Mouse (Mus musculus): ENCODE results near the gene Vps41. TPM values are rescaled to one million over a fixed set of nuclear protein-coding genes. Genes with fewer than 3 reads are reported as not detected.

Gene Vps41
- total and polyA plus RNA-seq, 3 experiments, result 26.0 to 27.2 TPM; not detected in 1

DNA sequence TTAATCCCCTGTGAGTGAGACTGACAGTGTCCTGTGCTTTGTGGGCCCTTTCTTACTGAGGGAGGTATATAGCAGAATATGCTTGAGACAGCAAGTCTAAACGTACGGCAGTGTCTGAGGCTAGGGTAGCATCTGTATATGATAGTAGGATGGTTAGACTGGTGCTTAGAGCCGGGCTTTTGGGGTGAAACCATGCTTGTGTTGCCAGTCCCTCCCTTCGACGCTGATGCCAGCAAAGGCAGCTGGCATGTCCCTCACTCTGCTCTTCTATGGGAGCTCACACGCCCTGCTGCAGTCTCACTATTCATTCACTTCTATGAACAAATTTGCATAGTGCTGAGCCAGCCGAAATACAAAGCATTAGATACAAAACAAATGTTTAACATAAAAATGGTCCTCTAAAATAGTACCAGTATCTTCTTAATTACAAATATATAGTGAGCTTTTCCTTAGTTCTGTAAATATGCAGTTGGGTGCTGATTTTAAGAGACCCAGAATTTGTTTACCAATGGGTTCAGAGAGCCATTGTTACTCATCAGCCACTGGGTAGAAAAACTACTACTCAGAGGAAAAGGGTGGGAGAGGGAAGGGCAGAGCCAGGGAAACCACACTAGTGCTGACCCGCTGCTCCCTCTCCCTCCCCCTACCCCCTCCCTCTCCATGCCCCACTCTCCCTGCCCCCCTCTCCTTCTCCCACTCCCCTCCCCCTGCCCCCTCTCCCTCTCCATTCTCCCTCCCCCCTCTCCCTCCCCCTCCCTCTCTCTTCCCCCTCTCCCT lies 139.1 kb downstream of the Vps41 start:
- Histone ChIP-seq H3K79me2 (ENCODE audit: control insufficient read depth, insufficient read depth, low read length, poor library complexity) (no peaks in the 10 kb centered on the region), H3K9ac (ENCODE audit: control insufficient read depth, low read depth, low read length, poor library complexity, severe bottlenecking) (no peak overlapping the region), H3K27ac (ENCODE audit: control insufficient read depth, low read depth, low read length) (no peak overlapping the region), H3K9me3 (replicated peaks; ENCODE audit: insufficient read depth, low read length) (no peaks in the 10 kb centered on the region), H3K36me3 (ENCODE audit: control insufficient read depth in 1 of 2, insufficient read depth in 2 of 2, low read length in 2 of 2) (no peaks in the 10 kb centered on the region), H3K27me3 (ENCODE audit: control insufficient read depth in 1 of 2, insufficient read depth in 2 of 2, low read length in 2 of 2) (no peaks in the 10 kb centered on the region), H3K4me1 (ENCODE audit: control insufficient read depth in 1 of 2, insufficient read depth in 2 of 2, low read length in 2 of 2) (no peaks in the 10 kb centered on the region), H3K4me3 (ENCODE audit: control insufficient read depth in 1 of 2, insufficient read depth in 1 of 2, low read depth in 2 of 2, low read length in 2 of 2) (no peak overlapping the region)
- no peak for TF ChIP-seq POLR2A (IDR thresholded peaks at IDR 0.05; ENCODE audit: control insufficient read depth in 1 of 2, insufficient read depth in 1 of 2, low read depth in 1 of 2, low read length in 2 of 2, poor library complexity in 1 of 2)
- TF ChIP-seq MEF2A (IDR thresholded peaks at IDR 0.05; ENCODE audit: extremely low read depth, insufficient replicate concordance, low read depth, low read length, poor library complexity, severe bottlenecking), result no peak
- no peak for DNase-seq (ENCODE audit: low read depth, low spot score)

DNA sequence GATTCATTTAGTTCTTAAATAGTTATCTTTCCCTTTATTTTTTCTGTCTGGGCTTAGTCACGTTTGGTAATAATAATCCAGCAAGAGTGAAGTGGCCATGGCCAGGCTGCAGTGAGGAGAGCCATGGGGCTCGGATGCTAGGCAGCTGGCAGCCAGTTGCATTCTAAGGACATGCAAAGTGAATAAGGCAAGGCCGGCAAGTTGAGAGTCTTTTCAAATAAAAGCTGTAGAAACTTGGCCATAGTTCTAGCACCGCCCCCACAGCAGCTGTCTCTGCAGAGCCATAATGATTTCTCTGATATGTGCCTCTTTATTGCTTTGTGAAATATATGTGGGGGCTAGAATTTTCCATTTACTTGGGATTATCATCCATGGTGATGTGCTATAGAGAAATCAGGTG lies 141.1 kb downstream of the Vps41 start:
- no peak overlapping the region for H3K27ac ChIP-seq (ENCODE audit: control insufficient read depth, low read depth, low read length)
- no peaks in the 10 kb centered on the region for H3K27me3 ChIP-seq (ENCODE audit: control insufficient read depth in 1 of 2, insufficient read depth in 2 of 2, low read length in 2 of 2)
- no peaks in the 10 kb centered on the region for H3K36me3 ChIP-seq (ENCODE audit: control insufficient read depth in 1 of 2, insufficient read depth in 2 of 2, low read length in 2 of 2)
- H3K4me3 ChIP-seq (ENCODE audit: control insufficient read depth in 1 of 2, insufficient read depth in 1 of 2, low read depth in 2 of 2, low read length in 2 of 2), result no peak overlapping the region
- no peaks in the 10 kb centered on the region for H3K79me2 ChIP-seq (ENCODE audit: control insufficient read depth, insufficient read depth, low read length, poor library complexity)
- no peak overlapping the region for H3K9ac ChIP-seq (ENCODE audit: control insufficient read depth, low read depth, low read length, poor library complexity, severe bottlenecking)
- DNase-seq (ENCODE audit: low read depth, low spot score), result no peak
- TF ChIP-seq ZKSCAN1 (IDR thresholded peaks at IDR 0.05; ENCODE audit: low read depth, low read length), result no peak
- TF ChIP-seq SMC3 (IDR thresholded peaks at IDR 0.05; ENCODE audit: low read depth, low read length), result no peak
- no peak for TF ChIP-seq POLR2A (IDR thresholded peaks at IDR 0.05; ENCODE audit: control insufficient read depth in 1 of 2, insufficient read depth in 1 of 2, low read depth in 1 of 2, low read length in 2 of 2, poor library complexity in 1 of 2)
- no peak for TF ChIP-seq MYC (IDR thresholded peaks at IDR 0.05; ENCODE audit: low read depth, low read length)
- TF ChIP-seq BHLHE40 (IDR thresholded peaks at IDR 0.05; ENCODE audit: borderline replicate concordance, low read depth, low read length), result no peak
- TF ChIP-seq ZMIZ1 (IDR thresholded peaks at IDR 0.05; ENCODE audit: low read depth, low read length), result no peak
- TF ChIP-seq ZNF384 (IDR thresholded peaks at IDR 0.05; ENCODE audit: low read depth, low read length), result no peak
- TF ChIP-seq KAT2A (conservative IDR thresholded peaks at IDR 0.05; ENCODE audit: low read depth, low read length), result no peak
- TF ChIP-seq GABPA (IDR thresholded peaks at IDR 0.05; ENCODE audit: low read depth, low read length), result no peak
- no peak for TF ChIP-seq USF1 (IDR thresholded peaks at IDR 0.05; ENCODE audit: low read depth, low read length)
- TF ChIP-seq TBP (IDR thresholded peaks at IDR 0.05; ENCODE audit: low read depth, low read length), result no peak
- TF ChIP-seq POLR2AphosphoS2 (IDR thresholded peaks at IDR 0.05; ENCODE audit: low read length), result no peak
- TF ChIP-seq TAL1 (IDR thresholded peaks at IDR 0.05; ENCODE audit: low read length), result no peak
- no peak for TF ChIP-seq RAD21 (IDR thresholded peaks at IDR 0.05; ENCODE audit: low read depth, low read length)
- no peak for TF ChIP-seq MAX (IDR thresholded peaks at IDR 0.05; ENCODE audit: low read length)
- no peak for TF ChIP-seq TCF12 (IDR thresholded peaks at IDR 0.05; ENCODE audit: low read depth, low read length)
- TF ChIP-seq NELFE (IDR thresholded peaks at IDR 0.05; ENCODE audit: low read depth, low read length), result no peak
- TF ChIP-seq USF2 (IDR thresholded peaks at IDR 0.05; ENCODE audit: borderline replicate concordance in 1 of 2, insufficient read depth in 1 of 2, low read depth in 1 of 2, low read length in 2 of 2), result no peak
- no peak for TF ChIP-seq MXI1 (IDR thresholded peaks at IDR 0.05; ENCODE audit: low read depth, low read length)
- TF ChIP-seq MEF2A (IDR thresholded peaks at IDR 0.05; ENCODE audit: extremely low read depth, insufficient replicate concordance, low read depth, low read length, poor library complexity, severe bottlenecking), result no peak
- H3K9me3 ChIP-seq (replicated peaks; ENCODE audit: insufficient read depth, low read length), result no peaks in the 10 kb centered on the region
- H3K4me1 ChIP-seq (ENCODE audit: control insufficient read depth in 1 of 2, insufficient read depth in 2 of 2, low read length in 2 of 2), result no peaks in the 10 kb centered on the region

Data from MEL (cell line).